Mouse (Mus musculus): ENCODE results near the gene Cct8l1. TPM values are rescaled to one million over a fixed set of nuclear protein-coding genes. Genes with fewer than 3 reads are reported as not detected.

Gene Cct8l1
- polyA plus RNA-seq, 1 experiment: 0.08 TPM

GRCm38 (mm10) chr5:25544566-25544965, 28.7 kb downstream of the Cct8l1 start:
- 94% methylated on average over 5 of the region's 5 CpGs for WGBS
- no peaks in the 10 kb centered on the region for H3K4me1 ChIP-seq (replicated peaks; ENCODE audit: control insufficient read depth, insufficient read depth, low read length)
- DNase-seq: no peak
- H3K4me3 ChIP-seq (ENCODE audit: control insufficient read depth, insufficient read depth, low read length): no peak overlapping the region
- no peak overlapping the region for H3K27ac ChIP-seq (ENCODE audit: control insufficient read depth, insufficient read depth, low read length)
- H3K27me3 ChIP-seq (ENCODE audit: control insufficient read depth, insufficient read depth, low read length): no peaks in the 10 kb centered on the region
- no peak for TF ChIP-seq POLR2A (IDR thresholded peaks at IDR 0.05; ENCODE audit: control insufficient read depth, extremely low read depth, insufficient read depth, low read length, poor library complexity)
- no peaks in the 10 kb centered on the region for H3K36me3 ChIP-seq (ENCODE audit: control insufficient read depth, insufficient read depth, low read length)

- Histone ChIP-seq H3K4me1 (replicated peaks; ENCODE audit: control insufficient read depth, insufficient read depth, low read length) (no peaks in the 10 kb centered on the region), H3K27ac (ENCODE audit: control insufficient read depth, insufficient read depth, low read length) (no peak overlapping the region), H3K4me3 (ENCODE audit: control insufficient read depth, insufficient read depth, low read length) (no peak overlapping the region), H3K27me3 (ENCODE audit: control insufficient read depth, insufficient read depth, low read length) (no peaks in the 10 kb centered on the region), H3K36me3 (ENCODE audit: control insufficient read depth, insufficient read depth, low read length) (no peaks in the 10 kb centered on the region)
- TF ChIP-seq POLR2A (IDR thresholded peaks at IDR 0.05; ENCODE audit: control insufficient read depth, extremely low read depth, insufficient read depth, low read length, poor library complexity) (no peak), CTCF (IDR thresholded peaks at IDR 0.05; ENCODE audit: borderline replicate concordance, control insufficient read depth, extremely low read depth, insufficient read depth, low read length, poor library complexity) (no peak)
- 100% methylated on average over 2 of the region's 2 CpGs for WGBS
- DNase-seq: no peak
Measured at GRCm38 (mm10) chr5:25546912-25547311, 31.0 kb downstream of the Cct8l1 start.

- Histone ChIP-seq H3K27ac (ENCODE audit: control insufficient read depth, insufficient read depth, low read length) (no peak overlapping the region), H3K36me3 (ENCODE audit: control insufficient read depth, insufficient read depth, low read length) (no peaks in the 10 kb centered on the region), H3K27me3 (ENCODE audit: control insufficient read depth, insufficient read depth, low read length) (no peaks in the 10 kb centered on the region), H3K4me1 (replicated peaks; ENCODE audit: control insufficient read depth, insufficient read depth, low read length) (no peaks in the 10 kb centered on the region), H3K4me3 (ENCODE audit: control insufficient read depth, insufficient read depth, low read length) (no peak overlapping the region)
- no peak for TF ChIP-seq CTCF (IDR thresholded peaks at IDR 0.05; ENCODE audit: borderline replicate concordance, control insufficient read depth, extremely low read depth, insufficient read depth, low read length, poor library complexity)
- WGBS: 95% methylated on average over 1 of the region's 1 CpGs
- DNase-seq: no peak
Measured at GRCm38 (mm10) chr5:25550912-25551311, 35.0 kb downstream of the Cct8l1 start.

GRCm38 (mm10) chr5:25554210-25554609, 38.3 kb downstream of the Cct8l1 start:
- H3K27ac ChIP-seq (ENCODE audit: control insufficient read depth, insufficient read depth, low read length): no peak overlapping the region
- no peaks in the 10 kb centered on the region for H3K4me1 ChIP-seq (replicated peaks; ENCODE audit: control insufficient read depth, insufficient read depth, low read length)
- TF ChIP-seq POLR2A (IDR thresholded peaks at IDR 0.05; ENCODE audit: control insufficient read depth, extremely low read depth, insufficient read depth, low read length, poor library complexity) (no peak), CTCF (IDR thresholded peaks at IDR 0.05; ENCODE audit: borderline replicate concordance, control insufficient read depth, extremely low read depth, insufficient read depth, low read length, poor library complexity) (no peak)
- DNase-seq: no peak
- WGBS: 95% methylated on average over 1 of the region's 1 CpGs
- H3K36me3 ChIP-seq (ENCODE audit: control insufficient read depth, insufficient read depth, low read length): no peaks in the 10 kb centered on the region
- no peaks in the 10 kb centered on the region for H3K27me3 ChIP-seq (ENCODE audit: control insufficient read depth, insufficient read depth, low read length)
- no peak overlapping the region for H3K4me3 ChIP-seq (ENCODE audit: control insufficient read depth, insufficient read depth, low read length)

GRCm38 (mm10) chr5:25554689-25555088, 38.8 kb downstream of the Cct8l1 start:
- 56% methylated on average over 1 of the region's 1 CpGs for WGBS

GRCm38 (mm10) chr5:25555684-25556083, 39.8 kb downstream of the Cct8l1 start:
- H3K27ac ChIP-seq (ENCODE audit: control insufficient read depth, insufficient read depth, low read length): no peak overlapping the region
- TF ChIP-seq CTCF (IDR thresholded peaks at IDR 0.05; ENCODE audit: borderline replicate concordance, control insufficient read depth, extremely low read depth, insufficient read depth, low read length, poor library complexity): no peak
- TF ChIP-seq POLR2A (IDR thresholded peaks at IDR 0.05; ENCODE audit: control insufficient read depth, extremely low read depth, insufficient read depth, low read length, poor library complexity): no peak
- no peaks in the 10 kb centered on the region for H3K27me3 ChIP-seq (ENCODE audit: control insufficient read depth, insufficient read depth, low read length)
- H3K4me3 ChIP-seq (ENCODE audit: control insufficient read depth, insufficient read depth, low read length): no peak overlapping the region
- no peaks in the 10 kb centered on the region for H3K36me3 ChIP-seq (ENCODE audit: control insufficient read depth, insufficient read depth, low read length)
- no peak for DNase-seq
- H3K4me1 ChIP-seq (replicated peaks; ENCODE audit: control insufficient read depth, insufficient read depth, low read length): no peaks in the 10 kb centered on the region
- 86% methylated on average over 5 of the region's 5 CpGs for WGBS

More at GRCm38 (mm10) chr5:25554689-25555088, 38.8 kb downstream of the Cct8l1 start:
- Histone ChIP-seq H3K27ac (ENCODE audit: control insufficient read depth, insufficient read depth, low read length) (no peak overlapping the region), H3K27me3 (ENCODE audit: control insufficient read depth, insufficient read depth, low read length) (no peaks in the 10 kb centered on the region), H3K4me1 (replicated peaks; ENCODE audit: control insufficient read depth, insufficient read depth, low read length) (no peaks in the 10 kb centered on the region), H3K4me3 (ENCODE audit: control insufficient read depth, insufficient read depth, low read length) (no peak overlapping the region), H3K36me3 (ENCODE audit: control insufficient read depth, insufficient read depth, low read length) (no peaks in the 10 kb centered on the region)
- TF ChIP-seq POLR2A (IDR thresholded peaks at IDR 0.05; ENCODE audit: control insufficient read depth, extremely low read depth, insufficient read depth, low read length, poor library complexity) (no peak), CTCF (IDR thresholded peaks at IDR 0.05; ENCODE audit: borderline replicate concordance, control insufficient read depth, extremely low read depth, insufficient read depth, low read length, poor library complexity) (no peak)
- no peak for DNase-seq

GRCm38 (mm10) chr5:25556363-25556762, 40.5 kb downstream of the Cct8l1 start:
- Histone ChIP-seq H3K36me3 (ENCODE audit: control insufficient read depth, insufficient read depth, low read length) (no peaks in the 10 kb centered on the region), H3K4me3 (ENCODE audit: control insufficient read depth, insufficient read depth, low read length) (no peak overlapping the region), H3K4me1 (replicated peaks; ENCODE audit: control insufficient read depth, insufficient read depth, low read length) (no peaks in the 10 kb centered on the region), H3K27me3 (ENCODE audit: control insufficient read depth, insufficient read depth, low read length) (no peaks in the 10 kb centered on the region), H3K27ac (ENCODE audit: control insufficient read depth, insufficient read depth, low read length) (no peak overlapping the region)
- WGBS: 84% methylated on average over 5 of the region's 5 CpGs
- TF ChIP-seq CTCF (IDR thresholded peaks at IDR 0.05; ENCODE audit: borderline replicate concordance, control insufficient read depth, extremely low read depth, insufficient read depth, low read length, poor library complexity): no peak
- TF ChIP-seq POLR2A (IDR thresholded peaks at IDR 0.05; ENCODE audit: control insufficient read depth, extremely low read depth, insufficient read depth, low read length, poor library complexity): no peak
- no peak for DNase-seq

Other genes starting within 250 kb of the Cct8l1 start
- gene Kmt2c, start 17.3 kb upstream of the Cct8l1 start, polyA plus RNA-seq (2012; rRNA removed): 41.7 and 42.6 TPM in 2 replicates
- gene Xrcc2, start 189.8 kb downstream of the Cct8l1 start, polyA plus RNA-seq (2012; rRNA removed): 10.6 and 12.8 TPM in 2 replicates
- 0.43 and 1.7 TPM in 2 replicates for gene Actr3b, start 243.9 kb downstream of the Cct8l1 start, polyA plus RNA-seq (2012; rRNA removed)